Mouse (Mus musculus) kidney, adult 2 months (tissue): Measurements from ENCODE around the gene Acvr1b. TPM values are rescaled to one million over a fixed set of nuclear protein-coding genes. Genes with fewer than 3 reads are reported as not detected.
A peak's percentile ranks its signal among the peaks of the same experiment; 100 is the strongest.

Source experiments
- DNase-seq: peaks from one replicate; pipeline ENCODE4 v3.0.0; 2021
- H3K27ac ChIP-seq: fragments of 200-500 bp; 2 replicates; pipeline ENCODE4 v1.5.1; 2012; ENCODE audit warnings: low read depth, low read length, control low read depth, inconsistent platforms; ENCODE audit not compliant: insufficient read depth
- H3K27me3 ChIP-seq: fragments of 200-500 bp; replicated peaks from 2 replicates; pipeline ENCODE4 v1.6.1; 2012; ENCODE audit warnings: mild to moderate bottlenecking, moderate library complexity, low read length, inconsistent platforms; ENCODE audit not compliant: control insufficient read depth, insufficient read depth
- H3K36me3 ChIP-seq: fragments of 200-500 bp; 2 replicates; pipeline ENCODE4 v1.6.1; 2012; ENCODE audit warnings: mild to moderate bottlenecking, moderate library complexity, low read length, inconsistent platforms; ENCODE audit not compliant: control insufficient read depth, insufficient read depth
- H3K4me1 ChIP-seq: fragments of 200-500 bp; 2 replicates; pipeline ENCODE4 v1.6.1; 2011; ENCODE audit warnings: low read length; ENCODE audit not compliant: control insufficient read depth, insufficient read depth
- H3K4me3 ChIP-seq: fragments of 200-500 bp; 2 replicates; pipeline ENCODE4 v1.5.1; 2011; ENCODE audit warnings: mild to moderate bottlenecking, low read depth, low read length, control low read depth; ENCODE audit not compliant: insufficient read depth
- CTCF ChIP-seq: fragments of 200-500 bp; conservative IDR thresholded peaks from 2 replicates; pipeline ENCODE4 v1.5.1; 2011; ENCODE audit warnings: low read depth, mild to moderate bottlenecking, control low read depth, low read length, moderate library complexity, mixed read lengths; ENCODE audit not compliant: insufficient read depth, insufficient read length
- POLR2A ChIP-seq: fragments of 200-500 bp; IDR thresholded peaks from one replicate; pipeline ENCODE4 v1.6.1; 2011; ENCODE audit warnings: low read depth, low read length, control low read depth
- WGBS: fragments of 180-500 bp; shearing (Covaris S2); methylation state at CpG from one replicate; pipeline ENCODE4 v1.1.7; 2018; 5-methylcytosine and 5-hydroxymethylcytosine counted together
- polyA plus RNA-seq: library from polyadenylated mRNA; depleted of rRNA; stranded (reverse); fragments of >200 nt; gene quantifications from 2 replicates; pipeline ENCODE4 v1.2.3, GENCODE M21; 2012; rRNA removed

Acvr1b gene
- 37.0 and 37.2 TPM in 2 replicates for polyA plus RNA-seq

DNA sequence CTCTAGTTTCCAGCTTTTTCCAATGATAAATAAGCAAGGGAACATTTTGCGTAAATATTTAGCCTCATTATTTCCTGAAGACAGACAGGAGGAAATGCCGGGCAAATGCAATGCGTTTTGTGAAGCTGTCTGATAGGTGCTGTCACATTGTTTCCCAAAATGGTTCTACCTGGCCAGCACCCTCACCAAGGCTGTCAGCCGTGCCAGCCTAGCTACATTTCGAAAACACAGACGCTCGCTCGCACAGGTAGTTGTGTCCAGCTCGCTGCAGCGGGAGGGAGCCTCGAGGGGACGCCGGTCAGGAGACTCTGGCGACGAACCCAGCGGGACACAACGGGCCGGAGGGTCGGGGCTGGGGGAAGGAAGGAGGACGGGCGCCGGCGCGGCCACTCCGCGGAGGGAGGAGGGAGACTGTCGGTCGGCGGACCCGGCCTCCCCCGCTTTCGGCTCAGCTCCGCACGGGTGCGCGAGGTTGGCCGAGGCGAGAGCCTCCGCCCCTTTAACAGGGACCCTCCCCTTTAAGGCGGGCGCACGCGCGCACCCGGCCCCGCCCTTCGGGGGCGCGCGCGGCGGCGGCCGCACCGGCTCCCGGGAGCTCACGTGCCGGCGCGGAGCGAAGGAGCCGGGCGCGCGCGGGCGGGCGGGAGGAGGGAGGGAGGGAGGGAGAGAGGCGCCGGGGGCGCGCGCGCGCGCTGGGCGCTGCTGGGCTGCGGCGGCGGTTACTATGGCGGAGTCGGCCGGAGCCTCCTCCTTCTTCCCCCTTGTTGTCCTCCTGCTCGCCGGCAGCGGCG is at the start of gene Acvr1b:
Gene Acvr1b, plus strand, starts transcription at position 647 of the 791 bp plus-strand sequence.
- peak within 1 kb of the TSS; percentile 88 for H3K4me3 ChIP-seq
- H3K4me1 ChIP-seq, result peaks cover 8% of the 10 kb centered on the region; the same call in 1 of the 2 replicates
- H3K27me3 ChIP-seq, result no peaks in the 10 kb centered on the region
- H3K36me3 ChIP-seq, result no peaks in the 10 kb centered on the region
- DNase-seq, result peak; percentile 94
- TF ChIP-seq POLR2A, result peak; percentile 82
- TF ChIP-seq CTCF, result no peak
- peak within 1 kb of the TSS; percentile 99 for H3K27ac ChIP-seq
- WGBS, result under 1% methylated on average over 60 of the region's 87 CpGs

DNA sequence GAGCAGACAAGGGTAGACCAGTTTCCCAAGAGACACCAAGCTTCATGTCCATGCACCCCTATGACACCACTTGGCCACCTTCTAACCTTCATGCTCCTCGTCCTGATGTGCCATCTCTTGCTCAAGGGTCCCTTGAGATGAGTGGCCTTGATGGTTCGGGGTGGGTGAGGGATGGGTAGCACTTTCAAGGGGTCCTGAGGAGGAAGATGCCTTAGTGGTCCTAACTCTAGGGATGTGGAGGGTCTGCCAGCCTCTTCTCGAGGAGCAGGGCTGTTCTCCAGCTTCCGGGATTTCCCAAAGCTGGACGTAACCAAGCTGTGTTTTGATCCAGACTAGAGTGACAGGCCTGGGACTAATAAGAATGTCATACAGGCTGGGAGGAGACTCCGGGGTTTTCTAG is 48.3 kb upstream of the Acvr1b start:
- Histone ChIP-seq H3K27ac (no peak overlapping the region), H3K36me3 (no peaks in the 10 kb centered on the region), H3K4me1 (no peaks in the 10 kb centered on the region), H3K27me3 (no peaks in the 10 kb centered on the region), H3K4me3 (no peak overlapping the region)
- 91% methylated on average over 6 of the region's 6 CpGs for WGBS
- TF ChIP-seq POLR2A (no peak), CTCF (no peak)
- no peak for DNase-seq

DNA sequence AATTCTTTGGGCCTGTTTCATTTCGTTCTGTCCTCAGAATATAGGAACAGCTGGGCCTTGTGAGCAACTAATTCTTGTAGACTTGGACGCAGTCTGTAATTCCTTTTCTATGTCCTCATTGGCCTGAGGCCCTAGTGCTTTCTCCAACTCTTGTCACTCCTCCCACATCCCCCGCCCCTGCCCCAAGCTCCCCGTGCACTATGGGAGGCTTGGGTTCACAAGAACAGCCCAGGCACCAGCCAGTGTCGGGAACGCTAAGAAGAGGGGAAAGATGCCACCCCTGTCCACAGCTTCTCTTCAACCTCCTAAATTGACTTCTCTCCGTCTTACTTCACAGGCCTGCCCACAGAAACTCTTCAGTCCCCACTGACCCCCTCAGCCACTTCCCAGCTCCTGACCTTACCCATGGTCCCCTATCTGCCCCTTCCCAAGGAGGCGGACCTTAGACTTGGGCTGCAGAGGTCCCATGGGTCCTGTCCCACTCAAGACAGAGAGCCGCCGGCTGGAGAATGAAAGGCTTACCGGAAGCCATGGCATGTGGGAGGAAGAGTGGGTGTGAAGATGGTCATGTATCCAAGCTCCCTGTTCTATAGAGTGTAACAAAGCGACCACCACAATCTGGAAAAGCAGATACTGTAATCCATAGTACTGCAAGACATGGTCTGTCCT is 46.9 kb upstream of the Acvr1b start:
- DNase-seq, result no peak
- Histone ChIP-seq H3K27me3 (no peaks in the 10 kb centered on the region), H3K4me1 (peaks cover 2% of the 10 kb centered on the region; the same call in 1 of the 2 replicates), H3K27ac (0 out of 2 replicates have a peak overlapping the region, but pooled peaks have one; percentile 17), H3K36me3 (no peaks in the 10 kb centered on the region), H3K4me3 (no peak overlapping the region)
- TF ChIP-seq CTCF, result no peak
- TF ChIP-seq POLR2A, result no peak
- 79% methylated on average over 12 of the region's 12 CpGs for WGBS

DNA sequence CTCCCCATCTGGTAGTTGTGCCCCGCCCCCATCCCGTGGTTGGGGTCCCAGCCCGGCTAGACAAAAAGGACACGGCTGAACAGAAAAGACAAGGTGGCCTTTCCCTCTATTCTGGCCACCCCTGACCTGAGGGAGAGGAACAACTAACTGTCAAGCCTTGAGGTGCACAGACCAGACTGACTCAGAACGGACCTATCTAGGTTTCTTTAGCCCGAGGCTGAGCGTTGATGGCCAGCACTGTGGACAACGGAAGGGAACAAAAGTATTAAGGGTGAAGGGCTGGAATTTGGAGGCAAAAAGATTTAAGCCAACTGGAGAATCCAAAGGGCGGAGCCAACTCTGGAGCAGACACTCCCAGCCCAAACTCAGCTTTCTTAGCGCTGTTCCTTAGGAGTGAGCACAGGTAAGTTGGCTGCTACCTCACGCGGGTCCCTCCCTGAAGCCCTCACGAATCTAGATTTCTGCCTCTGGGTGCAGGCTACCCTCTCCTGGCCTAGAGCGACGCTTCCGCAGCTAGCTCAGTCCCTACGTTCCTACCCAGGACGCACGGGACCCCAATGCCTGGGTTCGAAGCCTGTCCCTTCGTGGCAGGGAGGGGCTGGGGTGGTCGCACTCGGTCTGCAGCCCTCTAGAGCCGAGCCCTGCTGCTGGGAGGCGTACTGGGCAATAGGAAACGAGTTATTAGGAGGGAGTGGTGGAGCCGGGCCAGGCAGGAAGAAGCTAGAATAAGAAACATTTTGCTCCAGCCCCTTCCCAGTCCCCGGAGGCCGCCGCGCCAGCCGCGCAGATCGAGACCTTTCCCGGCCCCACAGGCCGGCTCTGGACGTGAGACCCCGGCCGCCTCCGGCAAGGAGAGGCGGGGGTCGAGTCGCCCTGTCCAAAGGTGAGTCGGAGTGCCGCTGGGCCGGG is 45.4 kb upstream of the Acvr1b start, which contains the start of gene Acvrl1:
Gene Acvrl1, plus strand, starts transcription at position 342 of the 909 bp plus-strand sequence.
- TF ChIP-seq CTCF, result no peak
- TF ChIP-seq POLR2A, result peak; percentile 26
- 10% methylated on average over 46 of the region's 46 CpGs for WGBS
- no peaks in the 10 kb centered on the region for H3K36me3 ChIP-seq
- H3K4me3 ChIP-seq, result peak within 1 kb of the TSS; percentile 62
- peaks cover 2% of the 10 kb centered on the region for H3K4me1 ChIP-seq
- H3K27me3 ChIP-seq, result no peaks in the 10 kb centered on the region
- peak; percentile 75 for DNase-seq
- peak within 1 kb of the TSS; percentile 89 for H3K27ac ChIP-seq

DNA sequence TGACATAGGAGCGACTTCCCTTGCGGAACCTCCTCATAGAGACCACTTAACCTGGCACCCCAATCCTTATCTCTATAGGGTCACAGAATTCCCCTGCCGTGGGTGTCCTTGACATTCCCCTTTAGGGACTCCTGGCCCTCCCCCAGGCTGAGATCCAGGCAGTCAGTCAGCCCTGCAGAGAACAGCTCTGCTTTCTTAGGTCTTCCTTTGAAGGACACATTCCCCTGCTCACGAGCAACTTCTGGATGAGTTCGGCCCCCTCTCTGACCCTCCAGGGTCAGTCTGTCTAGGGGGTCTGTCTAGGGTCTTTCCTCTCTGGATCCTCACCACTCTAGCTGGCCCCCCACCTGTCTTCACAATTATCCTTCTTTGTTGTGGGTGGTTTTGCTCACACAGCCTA is 44.5 kb upstream of the Acvr1b start:
- Histone ChIP-seq H3K27me3 (no peaks in the 10 kb centered on the region), H3K4me1 (peaks cover 2% of the 10 kb centered on the region), H3K4me3 (peak overlapping the region; percentile 62), H3K36me3 (no peaks in the 10 kb centered on the region), H3K27ac (peak overlapping the region; percentile 5; the same call in 1 of the 2 replicates)
- WGBS, result 33% methylated on average over 5 of the region's 5 CpGs
- no peak for DNase-seq
- TF ChIP-seq CTCF (no peak), POLR2A (no peak)

DNA sequence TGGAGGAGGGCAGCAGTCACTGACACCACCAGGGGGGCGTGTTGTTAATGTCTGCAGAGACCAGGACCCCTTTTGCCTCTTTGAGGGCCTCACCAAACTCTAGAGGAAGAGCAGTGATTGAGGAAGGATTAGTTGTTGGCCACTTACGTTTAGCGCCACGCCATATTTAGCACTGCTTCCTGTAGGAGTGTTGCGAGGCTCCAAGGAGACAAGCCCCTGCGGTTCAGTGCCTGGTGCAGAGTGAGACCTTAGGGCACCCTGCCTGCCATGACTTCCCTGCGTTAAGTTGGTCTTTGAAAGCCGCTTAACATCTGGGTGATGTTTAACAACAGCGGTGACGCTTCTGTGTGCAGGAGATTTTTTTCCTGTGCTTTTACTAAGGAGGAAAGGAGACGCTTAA is 42.4 kb upstream of the Acvr1b start:
- H3K4me1 ChIP-seq, result peaks cover 2% of the 10 kb centered on the region
- no peak overlapping the region; the same call in 1 of the 2 replicates for H3K4me3 ChIP-seq
- 28% methylated on average over 11 of the region's 11 CpGs for whole genome bisulfite sequencing
- no peaks in the 10 kb centered on the region for H3K27me3 ChIP-seq
- TF ChIP-seq CTCF, result no peak
- TF ChIP-seq POLR2A, result no peak
- H3K27ac ChIP-seq, result no peak overlapping the region
- no peak for DNase-seq
- no peaks in the 10 kb centered on the region for H3K36me3 ChIP-seq
